23 mouse cellular contexts compared by ENCODE assay signal in genomic region chr15:96497646-96498045, GRCm38 (mm10). TPM values are rescaled to one million over a fixed set of nuclear protein-coding genes. Genes with fewer than 3 reads are reported as not detected.
A peak's percentile ranks its signal among the peaks of the same experiment; 100 is the strongest.
DNase-seq lines count a peak whose midpoint lies in the region; ATAC-seq and TF ChIP-seq lines count a peak whose summit lies in the region.
"Had no signal": no experiment of that assay in that cellular context is flagged by ENCODE, and none has a peak within 500 bp of the region (broad histone marks: within the 10 kb centered on the region; RNA-seq: fewer than 3 reads in every experiment).

No protein-coding gene starts in this region.

- 0 out of 2 replicates have a peak, but pooled peaks have one; percentile 41 for ATAC-seq in neutrophil, adult 5-6 weeks (ENCODE audit: extremely low read depth, insufficient number of reproducible peaks, low FRiP score, poor library complexity, severe bottlenecking)
- ATAC-seq in liver, postnatal 0 days: no peak
- ATAC-seq in kidney, embryonic 16.5 days (ENCODE audit: low FRiP score, low TSS enrichment): no peak
- ATAC-seq: forebrain, embryonic 15.5 days; hindbrain, postnatal 0 days; Patski had no signal

- no peak overlapping the region for H3K9ac ChIP-seq in liver, postnatal 0 days (replicated peaks)
- no peak overlapping the region for H3K9ac ChIP-seq in kidney, embryonic 16.5 days (replicated peaks; ENCODE audit: low read length)
- H3K9ac ChIP-seq: forebrain, embryonic 15.5 days had no signal

- H3K4me1 ChIP-seq in liver, postnatal 0 days (ENCODE audit: insufficient read depth): no peaks in the 10 kb centered on the region
- H3K4me1 ChIP-seq in kidney, embryonic 16.5 days (ENCODE audit: insufficient read depth, low read length): no peaks in the 10 kb centered on the region
- H3K4me1 ChIP-seq: forebrain, embryonic 15.5 days had no signal

- H3K9me3 ChIP-seq in liver, postnatal 0 days (ENCODE audit: low read length): peaks cover 10% of the 10 kb centered on the region
- H3K9me3 ChIP-seq in kidney, embryonic 16.5 days (ENCODE audit: low read length): peaks cover 8% of the 10 kb centered on the region
- H3K9me3 ChIP-seq: forebrain, embryonic 15.5 days had no signal

- H3K4me3 ChIP-seq in liver, postnatal 0 days (ENCODE audit: low read depth, low read length): no peak overlapping the region
- H3K4me3 ChIP-seq in kidney, embryonic 16.5 days (ENCODE audit: low read length): no peak overlapping the region
- H3K4me3 ChIP-seq: forebrain, embryonic 15.5 days; left cerebral cortex, adult 2 months had no signal

- no peaks in the 10 kb centered on the region for H3K27me3 ChIP-seq in liver, postnatal 0 days (ENCODE audit: insufficient read depth, low read length)
- no peaks in the 10 kb centered on the region for H3K27me3 ChIP-seq in kidney, embryonic 16.5 days (ENCODE audit: insufficient read depth, low read length)
- H3K27me3 ChIP-seq: forebrain, embryonic 15.5 days; Patski had no signal

- H3K27ac ChIP-seq in liver, postnatal 0 days (ENCODE audit: low read depth): no peak overlapping the region
- no peak overlapping the region for H3K27ac ChIP-seq in kidney, embryonic 16.5 days (ENCODE audit: low read length)
- H3K27ac ChIP-seq: forebrain, embryonic 15.5 days; hindbrain, postnatal 0 days; kidney, postnatal 0 days; left cerebral cortex, adult 2 months had no signal

- TF ChIP-seq CTCF in liver, postnatal 0 days (IDR thresholded peaks at IDR 0.05; ENCODE audit: low read depth): no peak

- TF ChIP-seq EP300 in liver, postnatal 0 days (IDR thresholded peaks at IDR 0.05; ENCODE audit: low read depth): no peak

- H3K36me3 ChIP-seq in liver, postnatal 0 days (replicated peaks; ENCODE audit: insufficient read depth, low read length): no peaks in the 10 kb centered on the region
- H3K36me3 ChIP-seq in kidney, embryonic 16.5 days (ENCODE audit: insufficient read depth, low read length): no peaks in the 10 kb centered on the region
- H3K36me3 ChIP-seq: forebrain, embryonic 15.5 days had no signal

- WGBS in liver, postnatal 0 days (ENCODE audit: insufficient replicate concordance): 81% methylated on average over 7 of the region's 7 CpGs
- WGBS in kidney, embryonic 16.5 days: 92% methylated on average over 7 of the region's 7 CpGs

- peak; percentile 51 to 57 for DNase-seq in B cell, adult 2 months
- peak; percentile 60 to 67 for DNase-seq in CD8-positive naive resting alpha-beta T cell, adult 2 months (ENCODE audit: low read depth in 2 of 2, low spot score in 2 of 2)
- DNase-seq in thymus, postnatal 14 days: peak; percentile 61
- DNase-seq in adrenal gland, postnatal 4 days (ENCODE audit: low spot score in 2 of 2): no peak
- no peak for DNase-seq in liver, postnatal 0 days
- no peak for DNase-seq in cerebellum, adult 8-10 months
- DNase-seq: adrenal gland, postnatal 10 days; cerebellum, adult 9-10 months; kidney, adult 11 months; layer of hippocampus, adult 9-11 months; lung, adult 18-20 months; lung, postnatal 14 days; right cerebral cortex, postnatal 14 days had no signal

- H3K4me2 ChIP-seq in liver, postnatal 0 days (ENCODE audit: low read depth, low read length): no peak overlapping the region
- H3K4me2 ChIP-seq in kidney, embryonic 16.5 days (replicated peaks; ENCODE audit: low read depth, low read length): no peak overlapping the region
- H3K4me2 ChIP-seq: forebrain, embryonic 15.5 days; heart, embryonic 11.5 days; liver, embryonic 11.5 days; midbrain, embryonic 11.5 days had no signal

RNA-seq across cellular contexts. Expression of gene Scaf11, which starts 37.0 kb away (rescaled TPM):
- 194 and 196 TPM in 2 replicates for total RNA-seq in neutrophil, adult 5-6 weeks (2017)
- total RNA-seq in adrenal gland, postnatal 4 days (2021): 100 to 1,000 TPM; 105 to 109 TPM
- polyA plus RNA-seq in liver, postnatal 0 days (2015; fragmentation: Nextera tagmentation; extraction: Ambion mirVana): 32.5 and 35.6 TPM in 2 replicates
- 84.6 and 96.5 TPM in 2 replicates for polyA plus RNA-seq in kidney, embryonic 16.5 days (2015; fragmentation: Nextera tagmentation; extraction: Ambion mirVana)

Comparison
In these comparisons a context has a peak if more than half of its experiments do, and no peak if none do; other contexts are left out.
1. DNase-seq: peak in B cell, adult 2 months (2 of 2), CD8-positive naive resting alpha-beta T cell, adult 2 months (2 of 2) and thymus, postnatal 14 days (single experiment); none in adrenal gland, postnatal 4 days (0 of 2), liver, postnatal 0 days (single experiment) and cerebellum, adult 8-10 months (single experiment).